Mouse (Mus musculus): ENCODE results near the gene Zfp146.

DNA sequence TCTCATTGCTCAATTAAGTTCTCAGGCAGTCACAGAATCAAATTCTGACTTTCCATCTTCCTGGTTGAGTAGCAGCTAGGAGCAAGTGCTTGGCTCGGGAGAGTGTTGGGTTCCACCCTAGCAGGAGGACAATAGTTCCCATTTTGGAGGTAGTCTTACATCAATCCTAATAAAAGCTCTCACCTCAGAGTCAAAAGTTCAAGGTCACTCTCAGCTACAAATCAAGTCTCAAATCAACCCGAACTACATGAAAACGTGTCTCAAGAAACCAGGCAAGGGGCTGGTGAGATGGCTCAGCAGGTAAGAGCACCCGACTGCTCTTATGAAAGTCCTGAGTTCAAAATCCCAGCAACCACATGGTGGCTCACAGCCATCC is 19.6 kb upstream of the Zfp146 start:
- no peak for TF ChIP-seq GATA1 (IDR thresholded peaks at IDR 0.05; ENCODE audit: borderline replicate concordance, low read length)
- TF ChIP-seq FLI1 (IDR thresholded peaks at IDR 0.05; ENCODE audit: low read length): no peak

Measured in megakaryocyte, embryonic 14.5 days (primary cell).